Mouse (Mus musculus): Measurements from ENCODE around the gene Mast4.

GRCm38 (mm10) chr13:103229069-103229468, 105.2 kb downstream of the Mast4 start:
- TF ChIP-seq CTCF (IDR thresholded peaks at IDR 0.05; ENCODE audit: low read depth) (no peak), EP300 (IDR thresholded peaks at IDR 0.05; ENCODE audit: low read depth) (no peak)

Data from liver, embryonic 14.5 days (tissue).